Mouse (Mus musculus) Patski (cell line): ENCODE results near the gene Slc5a8. TPM values are rescaled to one million over a fixed set of nuclear protein-coding genes. Genes with fewer than 3 reads are reported as not detected.

Experiments
- ATAC-seq: fragments of 100-300 bp; one replicate; pipeline ENCODE4 v1.8.0; 2021
- CTCF ChIA-PET: fragments of 350-600 bp; sonication (Branson Sonifier 250); formaldehyde crosslinking; loops from one replicate; lab custom pipeline; 2022; ENCODE audit warnings: inconsistent platforms; lab: Charles Lee
- POLR2A ChIA-PET: fragments of 350-600 bp; sonication (Branson Sonifier 250); formaldehyde crosslinking; loops from one replicate; lab custom pipeline; 2022; ENCODE audit warnings: antibody characterized with exemption, inconsistent platforms; lab: Charles Lee
- DNase-seq: peaks from one replicate; pipeline ENCODE4 v3.0.0-alpha.2; 2011; ENCODE audit warnings: low read depth, low spot score
- H3K27me3 ChIP-seq: fragments of 371-371 bp; one replicate; pipeline ENCODE4 v1.5.1; 2021
- CTCF ChIP-seq: fragments of 100-300 bp; IDR thresholded peaks from one replicate; pipeline ENCODE4 v1.5.1; 2021
- in situ Hi-C: fragments of 300-500 bp; cut with MboI; formaldehyde crosslinking; loops from 3 replicates; pipeline ENCODE4 v1.11.1; 2018; ENCODE audit warnings: low pct_unique_long_range_greater_than_20kb, mixed read lengths
- polyA plus RNA-seq: library from polyadenylated mRNA; unstranded; gene quantifications from one replicate; pipeline ENCODE4 v1.2.3, GENCODE M21; 2021

Gene Slc5a8
- 0.01 TPM for polyA plus RNA-seq

- in situ Hi-C loops, result no loop called here
- H3K27me3 ChIP-seq, result peaks cover 15% of the 10 kb centered on the region
- TF ChIP-seq CTCF, result no peak
- POLR2A ChIA-PET, result no interaction called here
- ATAC-seq (no peak), DNase-seq (no peak)
- CTCF ChIA-PET, result no interaction called here
These were observed at the start of gene Slc5a8 for GRCm38 (mm10) chr10:88885632-88886090. Gene Slc5a8 (plus strand): TSS chr10:88885992.

GRCm38 (mm10) chr10:88848876-88849476 is 36.8 kb upstream of the Slc5a8 start:
- no peaks in the 10 kb centered on the region for H3K27me3 ChIP-seq
- ATAC-seq, result no peak
- no peak for DNase-seq
- ChIA-PET POLR2A (no interaction called here), CTCF (no interaction called here)
- in situ Hi-C loops, result loop anchor here (10.0 kb wide), 1 partner anchor 156 kb away; no protein-coding TSS in a partner anchor
- no peak for TF ChIP-seq CTCF

GRCm38 (mm10) chr10:88849976-88850375 is 35.8 kb upstream of the Slc5a8 start:
- CTCF ChIA-PET, result no interaction called here
- H3K27me3 ChIP-seq, result no peaks in the 10 kb centered on the region
- POLR2A ChIA-PET, result no interaction called here
- in situ Hi-C loops, result loop anchor here (10.0 kb wide), 1 partner anchor 155 kb away; no protein-coding TSS in a partner anchor
- no peak for TF ChIP-seq CTCF
- ATAC-seq (peak; percentile 62), DNase-seq (peak; percentile 17)

GRCm38 (mm10) chr10:88853326-88853725 is 32.5 kb upstream of the Slc5a8 start:
- ChIA-PET CTCF (no interaction called here), POLR2A (no interaction called here)
- ATAC-seq (no peak), DNase-seq (no peak)
- in situ Hi-C loops, result no loop called here
- TF ChIP-seq CTCF, result no peak
- no peaks in the 10 kb centered on the region for H3K27me3 ChIP-seq

GRCm38 (mm10) chr10:88860911-88861310 is 24.9 kb upstream of the Slc5a8 start:
- no peaks in the 10 kb centered on the region for H3K27me3 ChIP-seq
- DNase-seq (no peak), ATAC-seq (no peak)
- CTCF ChIA-PET, result interaction anchor here (0.8 kb wide), 1 partner anchor 447 kb away, joined by 3 read pairs; no protein-coding TSS in a partner anchor
- POLR2A ChIA-PET, result no interaction called here
- TF ChIP-seq CTCF, result no peak
- in situ Hi-C loops, result no loop called here

GRCm38 (mm10) chr10:88861416-88861815 is 24.4 kb upstream of the Slc5a8 start:
- H3K27me3 ChIP-seq, result no peaks in the 10 kb centered on the region
- ATAC-seq, result no peak
- DNase-seq, result no peak
- ChIA-PET POLR2A (no interaction called here), CTCF (interaction anchor here (1.4 kb wide), 1 partner anchor 13 kb away, joined by 4 read pairs; no protein-coding TSS in a partner anchor)
- no peak for TF ChIP-seq CTCF
- in situ Hi-C loops, result no loop called here

- in situ Hi-C loops, result no loop called here
- TF ChIP-seq CTCF, result no peak
- H3K27me3 ChIP-seq, result no peaks in the 10 kb centered on the region
- DNase-seq, result no peak
- no peak for ATAC-seq
- POLR2A ChIA-PET, result no interaction called here
- CTCF ChIA-PET, result interaction anchor here (1.4 kb wide), 1 partner anchor 12 kb away, joined by 4 read pairs; no protein-coding TSS in a partner anchor
These were observed 23.5 kb upstream of the Slc5a8 start for GRCm38 (mm10) chr10:88862293-88862692.

GRCm38 (mm10) chr10:88866017-88866416 is 19.8 kb upstream of the Slc5a8 start:
- in situ Hi-C loops, result no loop called here
- ATAC-seq, result no peak
- ChIA-PET CTCF (no interaction called here), POLR2A (no interaction called here)
- TF ChIP-seq CTCF, result peak; percentile 22
- H3K27me3 ChIP-seq, result no peaks in the 10 kb centered on the region
- DNase-seq, result no peak

- POLR2A ChIA-PET, result no interaction called here
- CTCF ChIA-PET, result interaction anchor here (0.9 kb wide), 1 partner anchor 13 kb away, joined by 4 read pairs; no protein-coding TSS in a partner anchor
- ATAC-seq, result no peak
- no peak for TF ChIP-seq CTCF
- no peak for DNase-seq
- H3K27me3 ChIP-seq, result no peaks in the 10 kb centered on the region
- in situ Hi-C loops, result no loop called here
These were observed 10.9 kb upstream of the Slc5a8 start for GRCm38 (mm10) chr10:88874870-88875269.

GRCm38 (mm10) chr10:88877421-88877820 is 8.4 kb upstream of the Slc5a8 start:
- DNase-seq (no peak), ATAC-seq (no peak)
- in situ Hi-C loops, result no loop called here
- no peak for TF ChIP-seq CTCF
- ChIA-PET CTCF (no interaction called here), POLR2A (no interaction called here)
- no peaks in the 10 kb centered on the region for H3K27me3 ChIP-seq

GRCm38 (mm10) chr10:88883721-88884120 is 2.1 kb upstream of the Slc5a8 start:
- ATAC-seq, result no peak
- in situ Hi-C loops, result no loop called here
- ChIA-PET CTCF (interaction anchor here (1.2 kb wide), 1 partner anchor 17 kb away, joined by 3 read pairs; no protein-coding TSS in a partner anchor), POLR2A (no interaction called here)
- peaks cover 6% of the 10 kb centered on the region for H3K27me3 ChIP-seq
- no peak for TF ChIP-seq CTCF
- DNase-seq, result no peak
